Mouse (Mus musculus) heart, adult 2 months (tissue): ENCODE data around the gene Rnase1.

ENCODE experiments used
- CTCF ChIP-seq: fragments of 200-600 bp; IDR thresholded peaks from 2 replicates; pipeline ENCODE4 v1.8.1; 2022; ENCODE audit warnings: antibody characterized with exemption, mild to moderate bottlenecking, moderate library complexity
- POLR2A ChIP-seq: fragments of 200-500 bp; IDR thresholded peaks from 2 replicates; pipeline ENCODE4 v1.6.1; 2011; ENCODE audit warnings: mild to moderate bottlenecking, low read depth, low read length, control low read depth; ENCODE audit not compliant: insufficient read depth

- no peak for TF ChIP-seq CTCF
- TF ChIP-seq POLR2A: no peak
Measured at GRCm38 (mm10) chr14:51149164-51149563, 2.6 kb upstream of the Rnase1 start.
